Mouse (Mus musculus): ENCODE results near the gene Mcm5. TPM values are rescaled to one million over a fixed set of nuclear protein-coding genes. Genes with fewer than 3 reads are reported as not detected.

Mcm5 gene
- 38.7 TPM for total RNA-seq (2023)

GRCm38 (mm10) chr8:75109236-75109967, at the start of gene Mcm5:
Mcm5 (plus strand) TSS chr8:75109569.

GRCm38 (mm10) chr8:75093399-75094156, 15.8 kb upstream of the Mcm5 start, which contains the start of gene Hmox1:
Hmox1 (plus strand) TSS chr8:75093621.

Other genes with a start within 250 kb of the Mcm5 start
- not detected for gene Isx, start 236.4 kb upstream of the Mcm5 start, total RNA-seq (2023)
- gene Hmgxb4, start 116.2 kb upstream of the Mcm5 start, total RNA-seq (2023): 30.2 TPM
- gene Tom1, start 75.9 kb upstream of the Mcm5 start, total RNA-seq (2023): 23.9 TPM
- 26.3 TPM for gene Hmox1, start 15.9 kb upstream of the Mcm5 start, total RNA-seq (2023)
- gene Rasd2, start 104.4 kb downstream of the Mcm5 start, total RNA-seq (2023): not detected

Data from CD4-positive naive resting alpha-beta T cell, adult 57 days (primary cell).